Mouse (Mus musculus) adrenal gland, postnatal 14 days (tissue): ENCODE data around the gene Espl1. TPM values are rescaled to one million over a fixed set of nuclear protein-coding genes. Genes with fewer than 3 reads are reported as not detected.
A peak's percentile ranks its signal among the peaks of the same experiment; 100 is the strongest.

Source experiments
- DNase-seq: peaks from one replicate; pipeline ENCODE4 v3.0.0; 2021; ENCODE audit warnings: mixed read lengths
- long read RNA-seq, 2 experiments: library from polyadenylated mRNA; stranded (forward); transcript quantifications; one replicate each; pipeline ENCODE4 v2.0.0; 2021
- total RNA-seq: library from RNA; stranded (reverse); gene quantifications from 2 replicates; pipeline ENCODE4 v1.2.3, GENCODE M21; 2021

The Espl1 gene
- 6.6 and 10.7 TPM in 2 replicates for total RNA-seq
- long read RNA-seq, experiment 1, full-length matches to known transcripts = 1 of 5 reads
- long read RNA-seq, experiment 1, partial matches to known transcripts = 4 of 5 reads
- long read RNA-seq, experiment 1, other reads (novel, unspliced or antisense) = 0 of 5 reads
- long read RNA-seq, experiment 2, partial matches to known transcripts = 3 of 4 reads
- long read RNA-seq, experiment 2, other reads (novel, unspliced or antisense) = 1 of 4 reads

DNA sequence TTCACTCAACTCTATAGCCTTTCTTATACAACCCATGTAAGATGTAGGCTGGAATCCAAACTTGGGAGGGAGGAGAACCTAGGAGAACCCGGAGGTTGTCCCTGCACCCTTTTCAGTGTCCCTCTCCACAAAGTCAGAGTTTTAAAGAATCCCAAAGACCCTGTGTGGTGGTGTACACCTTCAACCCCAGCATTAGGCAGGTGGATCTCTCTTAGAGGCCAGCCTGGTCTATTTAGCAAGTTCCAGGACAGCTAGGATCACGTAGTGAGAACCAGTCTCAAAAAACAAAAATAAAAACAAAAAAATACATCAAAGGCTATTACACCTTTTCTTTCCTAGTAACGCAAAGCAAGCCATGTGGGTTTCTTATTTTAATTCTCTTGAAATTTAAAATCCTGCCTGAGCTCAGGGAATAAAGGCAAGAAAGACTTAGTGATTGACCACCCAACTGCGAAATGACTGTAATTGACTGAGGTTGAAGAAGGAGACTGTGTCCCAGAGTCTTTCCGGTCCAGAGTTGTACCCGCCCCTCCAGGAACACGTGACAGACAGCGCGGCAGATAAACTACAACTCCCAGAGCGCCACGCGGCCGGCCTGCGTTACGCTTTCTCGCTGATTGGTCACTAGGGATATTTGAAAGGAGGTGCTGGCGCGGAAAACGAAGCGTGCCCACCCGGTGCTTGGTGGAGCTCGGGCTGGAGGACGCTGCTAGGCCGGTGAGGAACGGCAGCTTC lies at the start of gene Espl1:
Gene Espl1 (plus strand): TSS at position 634 of the 735 bp plus-strand sequence.
- DNase-seq = peak; percentile 95

DNA sequence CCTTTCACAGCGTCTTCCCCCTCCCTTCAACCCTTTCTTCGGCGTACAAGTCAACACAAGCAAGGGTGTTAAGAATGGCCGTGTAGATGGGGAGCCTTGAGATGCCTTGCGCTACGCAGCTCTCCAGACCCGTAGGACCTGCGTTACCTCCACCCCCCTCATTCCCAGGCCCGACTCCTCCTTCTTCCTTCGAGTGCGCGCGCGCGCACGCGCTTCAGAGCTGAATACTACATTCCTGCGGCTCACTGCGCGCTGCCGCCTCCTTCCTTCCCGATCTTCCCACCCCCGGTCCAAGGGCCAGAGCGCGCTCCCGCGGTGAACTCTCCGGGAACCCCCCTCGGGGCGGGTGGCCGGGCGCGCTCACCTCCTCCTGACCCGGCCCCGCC lies 49.2 kb upstream of the Espl1 start:
- peak; percentile 97 for DNase-seq

DNA sequence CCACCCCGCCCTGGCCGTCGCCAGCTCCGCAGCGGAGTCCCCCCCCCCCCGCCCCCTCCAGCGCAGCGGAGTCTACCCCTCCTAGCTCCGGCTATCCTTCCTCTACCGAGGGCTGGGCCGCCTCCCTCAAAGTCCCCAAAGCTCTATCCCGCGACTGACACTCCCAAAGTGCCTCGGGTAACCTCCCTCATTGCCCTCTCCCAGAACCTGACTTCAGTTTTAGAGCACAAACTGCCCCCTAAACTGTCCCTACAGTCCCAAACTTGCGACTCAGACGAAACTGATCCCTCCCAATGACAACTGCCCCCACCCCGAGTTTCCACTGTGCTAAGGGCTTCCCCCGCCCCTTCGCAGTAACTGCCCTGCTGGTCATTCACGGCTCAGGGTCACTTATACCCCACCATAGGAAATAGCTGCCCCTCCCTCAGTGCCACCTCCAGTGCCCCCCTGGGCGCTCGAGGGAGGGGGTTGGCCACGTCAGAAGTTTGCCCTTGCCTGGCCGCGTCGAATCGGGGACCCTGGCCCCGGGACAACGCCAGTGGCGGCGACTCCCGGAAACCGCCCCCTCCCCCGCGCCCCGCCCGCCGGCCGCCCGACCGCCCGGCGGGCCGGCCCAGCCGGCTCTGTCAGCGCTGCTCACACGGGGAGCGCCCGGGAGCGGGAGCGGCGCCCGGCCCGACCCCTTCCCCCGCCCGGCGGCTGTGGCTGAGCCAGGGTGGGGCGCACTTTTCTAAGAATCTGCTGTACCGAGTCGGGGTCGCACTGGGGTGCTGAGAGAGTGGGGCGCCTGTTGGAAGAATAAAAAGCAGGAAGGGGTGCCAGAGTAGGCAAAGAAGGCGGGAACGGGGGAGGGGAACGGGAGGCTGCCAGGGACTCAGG lies 48.6 kb upstream of the Espl1 start:
- DNase-seq = peak; percentile 80

DNA sequence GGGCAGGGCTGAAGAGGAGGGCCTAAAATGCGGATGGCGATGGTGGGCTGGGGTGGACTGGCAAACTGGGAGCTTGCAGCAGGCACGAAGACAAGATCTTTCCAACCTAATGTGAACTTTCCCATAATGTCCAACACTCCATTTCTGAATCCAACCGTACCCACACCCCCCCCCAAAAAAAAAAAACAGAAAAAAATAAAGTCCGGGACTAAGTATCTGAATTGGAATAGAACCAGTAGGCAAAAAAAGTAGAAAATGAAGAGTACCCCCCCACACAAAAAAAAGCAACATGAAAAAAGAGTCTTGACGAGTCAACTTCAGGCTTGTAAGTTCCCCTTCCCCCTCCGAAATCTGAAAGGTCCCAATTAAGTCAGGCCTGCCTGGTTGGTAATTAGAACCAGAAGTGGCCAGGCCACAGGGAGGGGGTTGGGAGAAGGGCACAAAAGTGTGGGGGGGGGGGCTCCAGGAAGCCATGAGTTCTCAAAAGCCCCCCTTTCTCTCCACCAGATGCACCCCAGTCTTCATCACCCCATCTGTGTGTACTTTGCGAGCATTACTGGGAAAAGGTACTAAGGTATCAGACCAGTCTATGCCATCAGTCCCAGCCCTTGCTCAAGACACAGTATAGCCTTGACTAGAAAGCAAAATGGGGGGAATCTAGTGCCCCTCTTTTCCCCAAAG lies 47.8 kb upstream of the Espl1 start:
- no peak for DNase-seq

DNA sequence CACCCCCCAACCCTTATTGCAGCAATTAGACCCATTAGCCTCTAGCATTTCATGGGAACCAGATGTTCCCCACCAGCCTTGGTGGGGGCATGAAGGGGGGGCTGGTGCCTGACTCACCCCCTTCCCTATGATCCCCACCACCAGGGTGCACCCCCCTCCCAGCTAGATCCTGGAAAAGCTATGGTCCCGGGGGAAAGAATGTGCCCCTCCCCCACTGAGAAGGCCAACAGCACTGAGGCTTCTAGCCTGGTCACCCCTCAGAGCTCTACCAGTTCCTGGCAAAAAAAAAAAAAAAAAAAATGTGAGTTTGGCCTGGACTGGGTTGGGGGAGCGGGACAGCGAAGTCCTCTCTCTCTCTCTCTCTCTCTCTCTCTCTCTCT lies 47.3 kb upstream of the Espl1 start:
- no peak for DNase-seq

DNA sequence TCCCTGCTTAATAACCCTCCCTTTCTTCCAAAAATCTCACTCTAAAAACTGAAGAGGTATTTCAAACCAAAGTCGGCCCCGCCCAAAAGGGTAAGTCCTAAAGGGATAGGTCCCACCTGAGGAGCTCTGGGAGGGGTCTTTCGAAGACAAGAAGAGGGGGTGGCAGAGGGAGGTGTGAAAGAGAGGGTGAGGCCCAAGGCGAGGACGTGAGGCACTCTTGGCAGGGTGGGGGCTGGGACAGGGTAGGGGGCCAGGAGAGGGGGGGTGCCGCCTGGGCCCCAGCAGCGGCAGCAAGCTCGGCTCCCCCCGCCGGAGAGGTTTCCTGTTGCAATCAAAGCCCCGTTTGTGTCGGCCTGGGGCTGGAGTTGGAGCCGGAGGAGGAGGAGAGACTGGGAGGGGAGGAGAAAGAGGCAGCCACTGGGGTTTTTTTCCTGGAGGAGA lies 46.8 kb upstream of the Espl1 start:
- DNase-seq = no peak

DNA sequence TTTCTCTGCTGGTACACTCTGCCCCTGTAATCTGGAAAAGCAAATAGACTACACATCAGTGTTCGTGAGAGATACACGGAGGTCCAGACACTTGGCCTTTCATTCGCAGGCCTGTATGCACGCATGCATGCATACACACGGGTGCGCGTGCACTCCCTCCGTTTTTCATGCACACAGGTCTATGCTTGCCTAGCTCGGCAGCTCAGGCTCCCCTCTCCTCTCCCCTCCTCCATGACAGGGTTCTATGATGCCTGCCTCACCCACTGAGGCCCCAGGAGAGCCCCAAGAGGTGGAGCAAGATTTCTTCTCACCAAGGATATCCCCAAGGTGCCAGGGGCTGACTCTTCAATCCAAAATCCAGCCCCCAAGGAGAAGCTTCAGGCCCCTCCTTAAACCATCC lies 46.1 kb upstream of the Espl1 start:
- no peak for DNase-seq

DNA sequence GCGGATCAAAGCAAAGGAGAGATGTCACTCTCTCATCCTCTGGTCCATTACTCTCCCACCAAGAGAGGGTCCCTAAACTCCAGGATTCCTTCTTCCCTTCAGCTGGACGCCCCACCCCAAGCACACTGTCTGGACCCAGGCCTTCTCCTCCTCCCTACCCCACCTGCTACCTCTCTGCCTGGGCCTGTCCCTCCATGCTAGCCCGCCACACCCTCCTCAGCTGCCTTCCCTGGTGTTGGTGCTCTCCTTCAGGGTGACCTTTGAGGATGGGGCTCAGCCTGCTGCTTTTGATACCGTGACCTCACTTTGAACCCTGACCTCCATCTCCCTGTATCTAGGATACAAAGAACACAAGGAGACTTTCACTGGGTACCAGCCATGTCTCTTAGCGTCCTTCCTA lies 45.5 kb upstream of the Espl1 start:
- no peak for DNase-seq

DNA sequence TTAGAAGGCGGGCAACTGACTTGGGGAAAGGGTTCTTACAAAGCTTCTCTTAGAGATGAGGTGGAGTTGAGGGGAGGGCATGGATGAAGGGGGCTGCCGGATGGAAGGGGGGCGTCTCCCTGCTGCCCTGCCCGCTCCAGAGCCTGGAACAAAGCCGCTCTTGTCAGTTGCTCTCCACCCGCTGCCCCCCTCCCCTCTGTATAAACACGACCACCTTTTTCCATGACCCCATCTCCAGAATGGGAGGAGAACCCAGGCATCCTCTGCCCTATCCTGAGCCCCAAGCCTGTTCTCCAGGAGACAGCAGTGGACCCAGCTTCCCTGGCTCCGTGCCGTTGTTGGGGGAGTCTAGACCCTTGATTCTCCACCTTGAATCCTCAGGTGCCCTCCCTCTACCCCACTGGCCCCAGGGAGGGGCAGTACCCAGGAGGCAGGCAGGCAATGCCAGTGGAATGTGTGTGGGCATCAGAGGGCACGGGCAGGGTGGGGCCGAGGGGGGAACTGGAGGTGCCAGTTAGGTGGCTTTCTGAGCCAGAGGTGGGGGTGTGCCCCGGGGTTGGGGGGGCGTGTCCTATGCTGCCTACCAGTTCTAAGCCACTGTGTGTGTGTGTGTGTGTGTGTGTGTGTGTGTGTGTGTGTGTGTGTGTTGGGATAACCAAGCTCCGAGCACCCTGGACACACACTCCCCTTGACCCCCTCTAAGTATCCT lies 40.4 kb upstream of the Espl1 start:
- DNase-seq = no peak

DNA sequence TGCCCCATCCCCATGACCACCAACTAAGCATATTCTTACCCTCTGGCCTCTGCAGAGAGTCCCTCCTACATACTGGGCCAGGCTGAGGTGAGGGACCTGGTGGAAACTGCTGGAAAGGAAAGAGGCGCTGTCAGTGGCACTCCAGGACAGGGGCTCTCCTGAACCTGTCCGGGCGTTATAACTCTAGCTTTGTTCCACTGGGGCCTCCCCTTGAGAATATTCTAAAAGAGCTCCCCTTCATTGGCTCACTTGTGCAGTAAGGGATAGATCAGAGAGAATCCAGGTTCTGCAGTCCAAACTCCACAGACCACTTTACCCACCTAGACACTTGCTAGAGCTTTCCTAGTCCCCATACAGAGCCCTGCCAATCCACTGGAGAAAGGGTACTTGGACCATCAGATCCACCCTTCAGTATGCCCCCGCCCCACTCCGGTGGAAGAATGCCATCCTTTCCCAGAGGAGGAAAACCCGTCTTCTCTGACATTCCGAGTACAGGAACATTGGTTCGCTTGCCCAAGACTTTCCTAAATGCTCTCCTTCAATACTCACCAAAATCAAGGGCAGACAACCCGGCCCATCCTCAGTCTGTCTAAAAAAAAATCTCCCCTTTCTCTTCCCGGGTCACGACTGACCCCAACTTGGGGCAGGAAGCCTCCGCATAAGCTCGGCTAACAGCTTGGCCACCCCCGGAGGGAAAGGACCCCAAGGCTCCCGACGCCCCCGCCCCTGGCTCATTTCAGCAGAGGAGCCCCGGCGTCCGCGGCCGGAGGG lies 39.5 kb upstream of the Espl1 start:
- DNase-seq = no peak

DNA sequence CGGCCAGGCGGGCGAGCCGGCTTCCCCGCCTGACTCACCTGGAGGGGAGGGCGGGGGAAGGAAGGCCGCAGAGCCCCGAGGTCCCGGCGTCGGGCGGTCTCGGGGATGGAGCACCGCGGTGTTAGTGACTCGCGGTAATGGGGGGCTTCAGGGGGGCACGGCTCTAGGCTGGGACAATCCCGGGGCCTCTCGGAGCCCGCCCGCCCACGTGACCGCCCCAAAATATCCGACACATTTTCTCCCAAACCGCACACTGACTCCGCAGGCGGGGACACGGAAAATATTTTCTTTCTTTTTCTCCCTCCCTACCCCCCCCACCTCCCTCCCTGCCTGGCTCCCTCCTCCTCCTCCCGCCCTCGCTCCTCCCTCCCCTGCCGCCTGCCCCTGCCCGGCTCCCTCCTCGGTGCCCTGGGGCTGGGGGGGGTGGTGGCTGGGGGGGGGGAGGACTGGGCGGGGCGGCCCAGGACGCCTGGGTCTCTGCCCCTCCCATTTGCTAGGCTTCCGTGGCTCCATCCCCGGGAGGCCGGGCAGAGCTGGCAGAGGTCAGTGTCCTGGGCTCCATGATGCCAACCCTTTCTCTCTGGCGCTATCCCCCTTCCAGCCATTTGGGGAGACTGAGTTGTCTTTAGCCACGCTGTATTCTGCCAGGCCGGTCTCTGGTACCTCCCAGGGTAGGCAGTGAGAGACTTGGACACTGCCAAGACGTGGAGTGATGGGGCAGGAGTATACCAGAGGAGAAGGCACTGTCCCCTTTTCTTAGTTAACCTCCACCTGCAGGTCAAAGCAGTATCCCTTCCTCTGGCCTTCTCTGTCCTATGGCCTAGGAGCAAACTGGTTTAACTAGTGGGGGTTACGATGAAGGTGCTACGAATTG lies 38.6 kb upstream of the Espl1 start, which contains the start of gene Rarg:
Gene Rarg (minus strand): TSS at position 316 of the 874 bp plus-strand sequence.
- DNase-seq = peak; percentile 74

DNA sequence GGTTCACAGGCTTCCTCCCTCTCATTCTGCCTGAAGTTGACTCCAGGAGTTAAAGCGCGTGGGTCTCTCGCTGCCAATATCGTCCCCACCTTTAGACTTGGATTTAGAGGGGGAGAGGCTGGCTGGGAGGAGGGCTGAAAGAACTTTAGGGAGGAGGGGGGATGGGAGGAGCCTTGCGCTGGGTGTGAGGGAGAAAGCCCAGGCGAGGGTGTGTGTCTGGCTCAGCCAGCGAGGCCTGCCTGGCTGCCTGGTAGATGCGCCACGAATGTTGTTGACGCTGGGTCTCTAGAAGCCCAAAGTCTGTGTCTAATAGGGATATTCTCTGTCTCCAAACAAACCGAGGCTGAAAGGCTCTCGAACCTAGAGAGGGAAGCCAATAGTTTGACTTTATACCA lies 38.0 kb upstream of the Espl1 start:
- DNase-seq = no peak

DNA sequence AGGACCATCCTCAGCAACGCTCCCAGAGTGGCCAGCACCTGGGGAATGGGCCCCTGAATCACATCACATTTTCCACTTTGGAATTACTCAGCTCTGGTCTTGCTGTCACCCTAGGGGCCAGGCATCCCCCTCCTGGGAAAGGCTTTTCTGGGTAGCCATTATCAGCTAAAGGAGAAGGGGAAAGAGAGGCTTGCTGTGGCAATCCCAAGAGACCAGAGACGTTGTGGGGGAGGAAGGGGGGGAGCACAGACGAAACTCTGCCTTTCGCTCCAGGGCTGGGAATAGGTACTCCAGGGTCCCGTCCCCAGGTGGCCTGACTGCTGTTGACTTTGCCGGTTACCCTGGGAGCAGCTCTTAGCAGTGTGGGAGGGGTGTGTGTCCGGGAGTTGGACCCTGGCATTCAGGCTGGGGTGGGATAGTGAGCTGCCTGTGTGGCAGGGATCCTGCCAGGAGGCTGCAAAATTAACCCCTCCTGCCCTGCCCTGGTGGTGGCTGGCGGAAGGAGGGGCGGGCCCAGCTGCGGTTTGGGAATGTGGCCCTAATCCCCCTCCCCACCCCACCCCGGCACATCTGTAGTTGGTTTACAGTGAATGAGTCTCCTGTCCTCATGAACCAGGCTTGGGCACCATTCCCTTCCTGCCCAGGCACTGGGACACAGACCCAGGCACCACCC lies 37.3 kb upstream of the Espl1 start:
- no peak for DNase-seq

DNA sequence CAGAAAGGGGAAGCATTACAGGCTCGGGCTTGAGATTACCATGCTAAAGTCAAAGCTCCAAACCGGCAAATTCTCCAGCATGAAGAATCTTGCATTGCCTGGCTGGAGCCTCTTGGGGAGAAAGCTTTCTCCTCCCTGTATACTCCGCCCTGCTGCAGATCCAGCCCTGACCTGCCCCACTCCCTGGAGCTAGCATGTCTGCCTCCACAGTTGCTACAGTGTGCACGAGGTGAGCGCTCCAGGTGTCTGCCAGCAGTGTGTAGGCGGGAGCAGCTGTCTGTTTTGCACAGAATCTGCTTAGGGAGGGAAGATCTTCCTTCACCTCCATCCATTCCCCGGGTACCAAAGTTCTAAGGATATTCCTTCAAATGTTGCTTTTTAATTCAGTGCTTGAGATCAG lies 33.5 kb upstream of the Espl1 start:
- DNase-seq = no peak

DNA sequence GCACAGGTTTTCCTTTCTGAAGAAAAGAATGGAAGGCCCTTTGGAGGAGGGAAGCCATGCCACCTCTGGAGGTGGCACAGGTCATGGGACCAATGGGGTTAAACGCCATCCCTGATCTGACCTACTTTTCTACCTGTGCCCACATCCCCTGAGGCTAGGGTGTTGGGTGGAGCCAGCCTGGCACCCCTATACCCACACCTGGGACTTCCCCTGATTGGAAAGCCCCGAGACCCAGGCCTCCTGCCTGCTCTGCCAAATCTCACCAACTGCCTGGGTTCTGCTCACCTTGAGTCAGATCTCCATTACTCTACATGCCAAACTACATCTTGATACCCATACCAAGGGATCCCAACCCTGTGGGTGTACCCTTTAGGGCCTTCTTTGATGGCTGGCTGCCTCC lies 33.0 kb upstream of the Espl1 start:
- no peak for DNase-seq

DNA sequence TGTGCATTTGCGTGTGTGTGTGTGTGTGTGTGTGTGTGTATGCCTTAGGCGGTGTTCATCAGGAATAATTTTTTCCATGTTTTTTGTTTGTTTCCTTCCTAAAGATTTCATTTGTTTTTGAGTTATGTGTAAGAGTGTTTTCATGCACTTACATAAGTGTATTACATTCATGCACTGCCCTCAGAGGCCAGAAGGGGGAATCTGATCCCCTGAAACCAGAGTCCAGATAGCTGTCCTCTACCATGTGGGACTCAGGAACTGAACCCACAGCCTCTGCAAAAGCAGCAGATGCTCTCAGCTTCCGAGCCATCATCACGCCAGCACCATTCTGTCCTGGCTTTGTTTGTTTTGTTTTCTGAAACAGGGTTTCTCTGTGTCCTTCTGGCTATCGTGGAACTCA lies 30.5 kb upstream of the Espl1 start:
- no peak for DNase-seq

DNA sequence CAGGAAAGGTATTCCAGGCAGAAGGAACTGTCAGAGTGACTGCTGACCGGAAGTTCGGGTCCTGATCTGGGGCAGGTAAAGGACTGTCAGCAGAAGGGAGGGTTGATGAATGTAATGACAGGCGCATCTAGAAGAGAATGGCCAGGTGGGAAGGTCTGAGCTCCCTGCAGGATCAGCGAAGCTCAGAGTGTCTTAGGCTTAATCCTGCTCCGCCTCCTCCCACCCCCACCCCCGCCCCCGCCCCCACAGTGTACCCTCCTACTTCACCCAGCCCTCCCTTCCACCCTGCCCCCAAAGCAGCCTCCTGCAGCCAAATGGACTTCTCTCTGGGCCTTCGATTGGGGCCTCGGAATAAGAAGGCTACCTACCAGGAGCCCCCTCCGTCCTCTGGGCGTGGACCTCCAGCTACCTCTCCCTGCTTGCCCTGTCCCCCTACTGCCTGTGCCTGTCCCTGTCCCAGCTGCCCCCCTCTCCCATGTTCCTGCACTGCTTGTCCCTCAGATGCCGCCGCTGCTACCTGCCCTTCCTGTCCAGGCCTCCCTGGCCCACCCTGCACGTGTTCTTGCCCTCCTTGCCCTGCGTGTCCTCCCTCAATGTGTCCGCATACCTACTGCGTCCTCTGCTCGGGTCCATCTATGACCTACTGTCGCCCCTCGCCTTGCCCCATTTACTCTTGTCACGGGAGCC lies 25.6 kb upstream of the Espl1 start, which contains the start of gene Gm9918:
Gene Gm9918 (plus strand): TSS at position 290 of the 687 bp plus-strand sequence.
- no peak for DNase-seq

DNA sequence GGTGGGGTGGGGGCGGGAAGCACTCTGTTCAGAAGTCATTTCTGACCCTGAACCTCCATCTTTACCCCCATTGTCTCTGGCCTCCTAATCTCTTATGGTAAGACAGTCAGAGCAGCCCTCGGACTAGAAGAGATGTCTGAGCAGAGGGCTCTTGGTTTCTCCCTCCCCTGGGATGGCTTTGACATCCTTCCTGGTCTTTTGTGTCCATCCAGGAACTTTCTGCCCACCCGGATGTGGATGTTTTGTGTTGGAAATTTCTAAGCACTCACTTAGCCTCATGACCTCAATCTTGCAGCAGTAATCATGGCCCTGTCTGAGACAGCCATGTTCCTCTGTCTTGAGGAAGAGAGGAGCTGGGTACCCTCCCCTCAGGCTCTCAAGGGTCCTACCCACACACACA lies 24.6 kb upstream of the Espl1 start:
- DNase-seq = no peak
